Mouse (Mus musculus) liver, adult 2 months (tissue): ENCODE data around the gene Lrrc2. TPM values are rescaled to one million over a fixed set of nuclear protein-coding genes. Genes with fewer than 3 reads are reported as not detected.
A peak's percentile ranks its signal among the peaks of the same experiment; 100 is the strongest.

Source experiments
- DNase-seq: peaks from one replicate; pipeline ENCODE4 v3.0.0-alpha.2; 2011; ENCODE audit warnings: low read depth, low spot score; ENCODE audit errors: extremely low read depth
- H3K27ac ChIP-seq: fragments of 200-500 bp; replicated peaks from 2 replicates; pipeline ENCODE4 v1.5.1; 2012; ENCODE audit warnings: low read depth, mild to moderate bottlenecking, control low read depth, inconsistent platforms, low read length; ENCODE audit not compliant: insufficient read depth
- H3K27me3 ChIP-seq: fragments of 200-500 bp; 2 replicates; pipeline ENCODE4 v1.6.1; 2012; ENCODE audit warnings: mild to moderate bottlenecking, moderate library complexity, low read length, inconsistent platforms; ENCODE audit not compliant: control insufficient read depth, insufficient read depth
- H3K36me3 ChIP-seq: fragments of 200-500 bp; 2 replicates; pipeline ENCODE4 v1.6.1; 2012; ENCODE audit warnings: low read length, inconsistent platforms; ENCODE audit not compliant: control insufficient read depth, insufficient read depth
- H3K4me1 ChIP-seq: fragments of 200-500 bp; 2 replicates; pipeline ENCODE4 v1.6.1; 2011; ENCODE audit warnings: low read length; ENCODE audit not compliant: control insufficient read depth, insufficient read depth
- H3K4me3 ChIP-seq: fragments of 200-500 bp; 2 replicates; pipeline ENCODE4 v1.5.1; 2011; ENCODE audit warnings: low read depth, mild to moderate bottlenecking, control low read depth, low read length, moderate library complexity; ENCODE audit not compliant: insufficient read depth
- H3K79me2 ChIP-seq: fragments of 200-500 bp; 2 replicates; pipeline ENCODE4 v1.6.1; 2012; ENCODE audit warnings: inconsistent platforms, mild to moderate bottlenecking, low read length, moderate library complexity; ENCODE audit not compliant: control insufficient read depth, insufficient read depth
- H3K9ac ChIP-seq: fragments of 200-500 bp; 2 replicates; pipeline ENCODE4 v1.6.1; 2012; ENCODE audit warnings: low read depth, mild to moderate bottlenecking, control low read depth, inconsistent platforms, low read length
- CTCF ChIP-seq: fragments of 200-500 bp; IDR thresholded peaks from 2 replicates; pipeline ENCODE4 v1.5.1; 2011; ENCODE audit warnings: low read depth, low read length, control low read depth
- POLR2A ChIP-seq: fragments of 200-500 bp; IDR thresholded peaks from 2 replicates; pipeline ENCODE4 v1.6.1; 2011; ENCODE audit warnings: low read length, control low read depth; ENCODE audit not compliant: insufficient read depth; ENCODE audit errors: extremely low read depth
- WGBS: fragments of 180-500 bp; shearing (Covaris S2); methylation state at CpG from one replicate; pipeline ENCODE4 v1.1.7; 2018; 5-methylcytosine and 5-hydroxymethylcytosine counted together
- polyA plus RNA-seq: library from polyadenylated mRNA; depleted of rRNA; stranded (reverse); fragments of >200 nt; gene quantifications from 2 replicates; pipeline ENCODE4 v1.2.3, GENCODE M21; 2012
- total RNA-seq: library from RNA; depleted of rRNA; stranded (reverse); fragments of >200 nt; gene quantifications from 2 replicates; pipeline ENCODE4 v1.2.3, GENCODE M21; 2014

Lrrc2 gene
- total and polyA plus RNA-seq, 2 experiments: 0.46 TPM; not detected in 1

- H3K9ac ChIP-seq: no peak overlapping the region
- no peaks in the 10 kb centered on the region for H3K36me3 ChIP-seq
- no peak overlapping the region for H3K27ac ChIP-seq
- TF ChIP-seq CTCF (no peak), POLR2A (no peak)
- no peaks in the 10 kb centered on the region for H3K79me2 ChIP-seq
- H3K4me3 ChIP-seq: no peak overlapping the region
- peaks cover 3% of the 10 kb centered on the region; the same call in 1 of the 2 replicates for H3K27me3 ChIP-seq
- H3K4me1 ChIP-seq: no peaks in the 10 kb centered on the region
- 91% methylated on average over 13 of the region's 13 CpGs for WGBS
- DNase-seq: no peak
Observed at GRCm38 (mm10) chr9:110951866-110952265, 521 bp downstream of the Lrrc2 start.

- WGBS: 45% methylated on average over 6 of the region's 6 CpGs
Observed at GRCm38 (mm10) chr9:110952398-110952797, 1.1 kb downstream of the Lrrc2 start.

GRCm38 (mm10) chr9:110952931-110953549, 1.7 kb downstream of the Lrrc2 start:
- Histone ChIP-seq H3K79me2 (no peaks in the 10 kb centered on the region), H3K4me1 (no peaks in the 10 kb centered on the region), H3K9ac (no peak overlapping the region), H3K4me3 (no peak overlapping the region), H3K27me3 (peaks cover 3% of the 10 kb centered on the region; the same call in 1 of the 2 replicates), H3K36me3 (no peaks in the 10 kb centered on the region), H3K27ac (no peak overlapping the region)
- no peak for TF ChIP-seq CTCF
- TF ChIP-seq POLR2A: no peak
- DNase-seq: no peak
- 44% methylated on average over 5 of the region's 5 CpGs for WGBS

More at GRCm38 (mm10) chr9:110952398-110952797, 1.1 kb downstream of the Lrrc2 start:
- Histone ChIP-seq H3K27me3 (peaks cover 3% of the 10 kb centered on the region; the same call in 1 of the 2 replicates), H3K9ac (no peak overlapping the region), H3K4me3 (no peak overlapping the region), H3K4me1 (no peaks in the 10 kb centered on the region), H3K36me3 (no peaks in the 10 kb centered on the region), H3K27ac (no peak overlapping the region), H3K79me2 (no peaks in the 10 kb centered on the region)
- TF ChIP-seq POLR2A (no peak), CTCF (no peak)
- DNase-seq: no peak

GRCm38 (mm10) chr9:110953550-110954461, 2.5 kb downstream of the Lrrc2 start:
- Histone ChIP-seq H3K27ac (no peak overlapping the region), H3K79me2 (no peaks in the 10 kb centered on the region), H3K4me3 (peak overlapping the region; percentile 38; the same call in 1 of the 2 replicates), H3K36me3 (no peaks in the 10 kb centered on the region), H3K27me3 (peaks cover 3% of the 10 kb centered on the region; the same call in 1 of the 2 replicates), H3K4me1 (no peaks in the 10 kb centered on the region), H3K9ac (peak overlapping the region; percentile 38)
- WGBS: 4% methylated on average over 44 of the region's 44 CpGs
- TF ChIP-seq CTCF: peak; percentile 51
- TF ChIP-seq POLR2A: no peak
- DNase-seq: peak; percentile 14

GRCm38 (mm10) chr9:110954681-110955445, 3.5 kb downstream of the Lrrc2 start:
- peaks cover 3% of the 10 kb centered on the region; the same call in 1 of the 2 replicates for H3K27me3 ChIP-seq
- H3K9ac ChIP-seq: no peak overlapping the region
- DNase-seq: no peak
- 86% methylated on average over 2 of the region's 2 CpGs for WGBS
- no peak for TF ChIP-seq POLR2A
- no peak for TF ChIP-seq CTCF
- H3K79me2 ChIP-seq: no peaks in the 10 kb centered on the region
- H3K36me3 ChIP-seq: no peaks in the 10 kb centered on the region
- H3K4me3 ChIP-seq: no peak overlapping the region
- H3K27ac ChIP-seq: no peak overlapping the region
- no peaks in the 10 kb centered on the region for H3K4me1 ChIP-seq
